Mouse (Mus musculus) brown adipose tissue, adult 24 weeks (tissue): ENCODE data around the gene Rpa1. TPM values are rescaled to one million over a fixed set of nuclear protein-coding genes. Genes with fewer than 3 reads are reported as not detected.
"Not testable (repeated sequence)": the region's sequence is repeated elsewhere in the genome, so short reads cannot be mapped to it uniquely, and the experiment has no call there.

ENCODE experiments used
- H3K27ac ChIP-seq: fragments of 200-500 bp; replicated peaks from 2 replicates; pipeline ENCODE4 v1.5.1; 2012; ENCODE audit warnings: low read depth, mild to moderate bottlenecking, low read length
- H3K4me1 ChIP-seq: fragments of 200-500 bp; 2 replicates; pipeline ENCODE4 v1.6.1; 2012; ENCODE audit warnings: low read length, mixed read lengths; ENCODE audit not compliant: control insufficient read depth, insufficient read depth, insufficient read length
- H3K4me3 ChIP-seq: fragments of 200-500 bp; 2 replicates; pipeline ENCODE4 v1.5.1; 2012; ENCODE audit warnings: low read depth, mild to moderate bottlenecking, low read length, moderate library complexity; ENCODE audit not compliant: insufficient read depth
- polyA plus RNA-seq: library from polyadenylated mRNA; stranded (reverse); fragments of >200 nt; gene quantifications from 2 replicates; pipeline ENCODE4 v1.2.4, GENCODE M21; 2012; ENCODE audit not compliant: missing spikeins, insufficient read depth, insufficient read length

Gene Rpa1
- 20.1 and 24.7 TPM in 2 replicates for polyA plus RNA-seq

DNA sequence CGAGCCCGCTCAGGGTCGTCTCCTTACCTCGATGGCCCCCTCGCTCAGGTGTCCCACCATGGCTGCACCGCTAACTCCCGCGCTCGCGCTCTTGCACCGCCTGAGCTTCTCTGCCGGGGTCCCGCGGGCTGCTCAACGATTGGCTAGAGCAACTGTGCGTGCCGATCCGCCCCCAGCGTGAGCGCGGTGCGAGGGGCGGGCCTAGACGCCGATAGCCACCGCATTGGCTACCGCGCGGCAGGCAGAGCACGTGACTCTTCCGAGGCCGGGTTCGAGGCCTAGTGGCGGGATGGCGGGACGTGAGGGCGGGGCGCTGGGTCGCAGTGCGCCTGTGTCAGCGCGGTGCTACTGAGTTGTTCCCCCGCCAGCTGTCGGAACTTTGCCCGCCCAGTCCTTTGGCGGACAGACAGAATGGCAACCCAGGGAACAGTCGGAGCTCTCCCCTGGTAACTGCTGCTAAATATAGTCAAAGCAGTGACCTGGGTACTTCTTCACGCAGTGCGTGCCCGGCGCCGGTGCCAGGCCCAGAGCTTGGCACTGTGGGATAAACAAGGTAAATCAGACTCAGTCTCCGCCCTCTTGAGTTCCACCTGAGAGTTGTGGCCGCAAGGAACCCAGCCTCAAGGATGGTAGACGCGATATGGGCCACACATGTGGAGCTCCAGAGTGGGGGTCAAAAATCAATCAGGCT lies at the start of gene Rpa1, which contains the start of gene Smyd4:
TSS of gene Rpa1 (minus strand) at position 126 of the 691 bp plus-strand sequence.
TSS of gene Smyd4 (plus strand) at position 235 of the 691 bp plus-strand sequence.
- Histone ChIP-seq H3K4me3 (peak within 1 kb of the TSS; percentile 78), H3K27ac (peak within 1 kb of the TSS; percentile 62), H3K4me1 (no peaks in the 10 kb centered on the region)

DNA sequence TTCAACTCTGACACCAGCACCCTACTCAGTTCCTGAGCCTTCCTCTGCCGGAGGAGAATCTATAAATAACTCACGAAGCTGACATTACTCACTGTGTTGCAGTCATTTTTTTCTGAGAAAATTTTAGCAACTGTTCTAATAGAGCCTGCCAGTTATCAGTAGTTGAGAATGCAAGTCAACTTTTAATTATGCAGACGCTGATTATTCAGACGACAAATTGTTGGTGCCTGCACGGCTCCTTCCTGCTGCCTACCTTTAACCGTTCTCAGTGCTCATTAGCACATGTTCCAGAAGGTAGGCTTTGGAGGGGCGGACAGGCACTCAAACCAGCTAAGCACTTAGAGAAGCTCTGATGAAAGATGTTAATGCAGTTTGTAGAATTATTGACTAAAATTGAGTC lies 49.3 kb upstream of the Rpa1 start:
- H3K4me1 ChIP-seq = no peaks in the 10 kb centered on the region
- no peak overlapping the region for H3K4me3 ChIP-seq
- H3K27ac ChIP-seq = no peak overlapping the region

DNA sequence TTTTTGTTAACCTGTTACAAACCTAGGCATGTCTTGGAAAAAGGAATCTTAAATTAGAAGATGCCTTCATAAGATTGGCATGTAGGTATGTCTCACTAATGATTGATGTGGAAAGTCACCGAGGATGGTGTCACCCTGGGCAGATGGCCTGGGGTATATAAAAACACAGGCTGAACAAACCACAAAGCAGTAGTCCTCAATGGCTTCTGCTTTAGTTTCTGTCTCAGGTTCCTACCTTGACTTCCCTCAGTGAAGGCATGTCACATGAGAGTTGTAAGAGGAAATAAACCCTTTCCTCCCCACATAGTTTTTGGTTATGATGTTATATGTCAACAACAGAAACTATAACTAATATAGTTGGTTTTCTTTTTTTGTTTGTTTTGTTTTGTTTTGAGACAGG lies 47.5 kb upstream of the Rpa1 start:
- Histone ChIP-seq H3K4me3 (no peak overlapping the region), H3K27ac (no peak overlapping the region), H3K4me1 (no peaks in the 10 kb centered on the region)

DNA sequence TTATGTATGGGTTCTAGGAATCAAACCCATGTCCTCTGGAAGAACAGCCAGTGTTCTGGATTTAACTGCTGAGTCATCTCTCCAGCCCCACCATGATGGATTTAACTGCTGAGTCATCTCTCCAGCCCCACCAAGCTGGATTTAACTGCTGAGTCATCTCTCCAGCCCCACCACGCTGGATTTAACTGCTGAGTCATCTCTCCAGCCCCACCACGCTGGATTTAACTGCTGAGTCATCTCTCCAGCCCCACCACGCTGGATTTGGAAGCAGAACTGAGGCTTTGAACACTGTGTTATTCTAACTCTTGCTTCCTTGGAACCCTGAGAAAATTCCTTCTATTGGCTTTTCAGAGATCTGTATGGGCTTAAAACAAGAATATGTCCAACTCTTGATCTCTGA lies 35.4 kb upstream of the Rpa1 start:
- not testable (repeated sequence) for H3K4me3 ChIP-seq, H3K4me1 ChIP-seq, H3K27ac ChIP-seq

DNA sequence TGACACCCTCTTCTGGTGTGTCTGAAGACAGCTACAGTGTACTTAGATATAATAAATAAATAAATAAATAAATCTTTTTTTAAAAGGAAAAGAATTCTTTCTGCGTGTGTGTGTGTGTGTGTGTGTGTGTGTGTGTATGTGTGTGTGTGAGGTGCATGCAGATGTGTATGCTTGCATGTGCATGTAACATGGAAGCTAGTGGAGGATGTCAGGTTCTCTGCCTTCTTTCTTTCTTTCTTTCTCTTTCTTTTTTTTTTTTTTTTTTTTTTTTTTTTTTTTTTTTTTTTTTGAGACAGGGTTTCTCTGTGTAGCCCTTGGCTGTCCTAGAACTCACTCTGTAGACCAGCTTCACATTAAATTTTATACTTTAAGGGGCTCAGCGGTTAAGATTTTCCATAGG lies 30.7 kb upstream of the Rpa1 start:
- H3K27ac ChIP-seq, H3K4me3 ChIP-seq, H3K4me1 ChIP-seq: not testable (repeated sequence)

DNA sequence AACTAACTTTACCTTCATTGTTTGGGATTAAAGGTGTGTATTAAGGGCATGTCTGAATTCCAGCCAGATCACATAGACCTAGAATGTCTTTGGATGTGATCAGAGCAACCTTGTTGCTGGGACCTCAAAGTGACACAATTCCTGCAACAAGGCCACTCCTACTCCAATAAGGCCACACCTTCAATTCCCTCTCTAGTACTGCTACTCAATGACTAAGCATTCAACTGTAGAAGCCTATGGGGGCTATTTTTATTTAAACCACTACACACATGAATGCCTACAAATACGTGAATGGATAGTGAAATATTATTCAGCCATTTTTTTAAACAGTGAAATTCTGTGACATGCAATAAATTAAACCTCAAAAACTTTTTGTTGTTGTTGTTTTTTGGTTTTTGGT lies 29.0 kb upstream of the Rpa1 start:
- Histone ChIP-seq H3K4me1 (no peaks in the 10 kb centered on the region), H3K4me3 (no peak overlapping the region), H3K27ac (no peak overlapping the region)

DNA sequence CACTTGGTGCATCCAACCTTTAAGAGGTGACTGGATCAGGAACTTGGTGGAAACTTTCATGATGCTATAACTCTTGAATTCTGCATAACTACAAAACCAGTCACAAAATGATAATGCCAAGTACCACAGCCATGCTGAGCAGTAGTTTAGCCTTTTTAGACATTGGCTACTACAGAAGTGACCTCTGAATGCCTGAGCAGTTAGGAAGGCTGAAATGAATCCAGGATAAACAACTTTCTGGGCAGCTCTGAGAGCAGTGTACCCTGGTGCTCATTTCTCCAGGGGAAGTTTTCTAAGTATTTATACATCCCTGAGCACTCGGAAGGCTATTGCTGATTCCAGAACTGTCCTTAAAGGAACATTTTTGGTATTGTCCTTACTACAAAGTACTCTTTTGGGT lies 7.4 kb upstream of the Rpa1 start:
- no peak overlapping the region for H3K27ac ChIP-seq
- no peaks in the 10 kb centered on the region for H3K4me1 ChIP-seq
- no peak overlapping the region for H3K4me3 ChIP-seq

DNA sequence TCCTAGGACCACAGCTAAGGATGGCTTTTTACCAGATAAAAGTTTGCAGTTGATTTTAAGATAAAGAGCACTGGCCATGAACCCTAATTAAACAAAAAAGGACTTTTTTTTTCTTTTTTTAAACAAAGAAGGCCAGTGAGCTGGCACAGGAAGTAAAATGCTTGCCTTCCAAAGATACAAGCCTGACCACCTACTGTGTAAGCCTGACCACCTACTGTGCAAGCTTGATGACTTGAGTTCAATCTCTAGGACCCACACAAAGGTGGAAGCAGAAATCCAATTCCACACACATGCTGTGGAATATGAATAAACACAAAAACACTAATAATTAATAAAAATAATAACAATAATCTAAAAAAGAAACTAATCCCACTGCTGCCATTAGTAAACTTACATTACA lies 3.1 kb upstream of the Rpa1 start:
- Histone ChIP-seq H3K4me3 (no peak overlapping the region), H3K4me1 (no peaks in the 10 kb centered on the region), H3K27ac (no peak overlapping the region)

DNA sequence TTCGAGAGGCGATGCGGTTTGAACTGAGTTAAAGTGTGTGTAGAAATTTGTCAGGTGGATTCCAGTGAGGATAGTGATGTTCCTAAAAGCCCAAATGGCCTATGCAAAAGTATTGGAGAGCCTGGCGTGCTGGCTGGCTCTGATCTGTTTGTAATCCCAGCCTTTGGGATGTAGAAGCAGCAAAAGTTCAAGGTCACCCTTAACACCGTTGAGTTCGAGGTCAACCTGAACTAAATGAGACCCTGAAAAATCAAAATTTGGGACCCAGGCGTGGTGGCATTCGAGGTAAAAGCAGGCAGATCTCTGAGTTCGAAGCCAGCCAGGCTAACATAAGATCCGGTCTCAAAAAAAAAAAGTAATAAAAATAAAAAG lies 752 bp upstream of the Rpa1 start:
- peak overlapping the region; percentile 62 for H3K27ac ChIP-seq

DNA sequence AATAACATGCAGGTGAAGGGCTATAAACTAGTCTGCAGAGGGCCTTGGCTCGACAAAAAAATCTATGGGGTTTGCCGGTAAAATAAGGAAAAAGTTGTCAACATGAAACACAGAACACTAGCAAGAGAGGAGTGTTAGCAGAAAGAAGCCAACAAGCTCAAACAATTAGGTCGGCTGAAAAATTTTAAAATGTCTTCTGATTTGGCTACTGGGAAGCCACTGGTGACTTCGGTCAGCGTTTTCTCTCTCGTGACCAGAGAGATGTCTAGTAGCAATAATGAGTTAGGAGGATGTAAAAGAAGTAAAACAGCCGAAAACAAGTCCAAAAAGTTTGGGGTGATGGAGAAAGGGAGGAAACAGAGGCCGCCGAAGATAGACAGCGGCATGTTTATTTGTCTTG lies 528 bp downstream of the Rpa1 start:
- peak overlapping the region; percentile 78 for H3K4me3 ChIP-seq
- H3K4me1 ChIP-seq = no peaks in the 10 kb centered on the region
- H3K27ac ChIP-seq = no peak overlapping the region

More for the DNA sequence above, 752 bp upstream of the Rpa1 start:
- peak overlapping the region; percentile 78 for H3K4me3 ChIP-seq
- H3K4me1 ChIP-seq = no peaks in the 10 kb centered on the region

DNA sequence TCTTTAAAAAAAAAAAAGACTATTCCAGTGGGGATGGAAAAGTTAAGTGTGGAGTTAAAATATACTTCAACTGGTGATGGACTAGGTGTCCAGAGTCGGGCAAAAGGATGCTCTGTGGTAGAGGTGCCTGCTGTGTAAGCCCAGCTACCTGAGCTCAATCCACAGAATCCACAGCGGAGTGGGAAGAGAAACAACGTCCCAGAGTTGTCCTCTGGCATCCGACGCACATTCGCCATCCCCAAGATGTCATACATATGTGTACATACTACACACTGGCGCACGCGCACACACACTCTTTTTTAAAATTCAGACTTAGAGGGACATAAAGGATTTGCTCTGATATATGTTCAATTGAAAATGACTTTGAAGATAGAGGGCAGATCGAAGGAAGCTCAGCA lies 937 bp downstream of the Rpa1 start:
- Histone ChIP-seq H3K27ac (no peak overlapping the region), H3K4me3 (peak overlapping the region; percentile 78), H3K4me1 (no peaks in the 10 kb centered on the region)

DNA sequence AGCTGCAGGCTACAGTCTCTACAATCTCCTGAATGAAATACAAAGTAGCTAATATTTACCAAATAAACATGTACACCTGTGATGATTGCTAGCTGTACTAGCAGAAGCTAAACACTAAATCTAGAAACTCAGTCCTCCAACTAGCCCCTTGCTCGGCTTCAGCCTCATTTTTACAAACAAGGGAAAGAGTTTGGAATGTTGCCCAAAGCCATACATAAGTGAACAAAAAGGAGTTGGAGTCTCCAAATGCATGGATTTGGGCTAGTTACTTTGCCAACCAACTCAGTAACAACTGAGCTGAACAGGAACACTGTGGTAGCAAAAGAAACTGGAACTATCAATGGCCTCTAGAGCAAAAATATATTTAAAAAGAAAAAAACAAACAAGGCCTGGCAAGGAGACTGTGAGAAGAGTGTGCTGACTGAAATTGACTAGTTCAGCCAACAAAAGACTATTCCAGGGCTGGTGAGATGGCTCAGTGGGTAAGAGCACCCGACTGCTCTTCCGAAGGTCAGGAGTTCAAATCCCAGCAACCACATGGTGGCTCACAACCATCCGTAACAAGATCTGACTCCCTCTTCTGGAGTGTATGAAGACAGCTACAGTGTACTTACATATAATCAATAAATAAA lies 1.5 kb downstream of the Rpa1 start:
- Histone ChIP-seq H3K27ac (no peak overlapping the region), H3K4me1 (no peaks in the 10 kb centered on the region), H3K4me3 (no peak overlapping the region)

DNA sequence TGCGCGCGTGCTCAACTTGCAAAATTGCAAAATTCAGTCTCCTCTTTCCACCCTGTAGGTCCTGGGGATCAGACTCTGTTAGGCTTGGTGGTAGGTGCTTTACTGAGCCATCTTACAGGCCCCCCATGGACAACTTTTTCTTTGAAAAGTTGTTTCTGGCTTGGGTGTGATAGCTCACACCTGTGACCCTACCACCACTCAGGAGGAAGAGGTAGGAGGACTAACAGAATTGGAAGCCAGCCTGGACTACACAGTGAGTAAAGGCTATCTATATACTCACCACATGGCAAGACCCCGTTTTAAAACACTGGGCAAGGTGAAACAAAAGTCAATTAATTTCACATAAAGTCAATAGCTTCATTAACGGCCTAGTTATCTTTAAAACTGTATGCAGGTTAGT lies 3.4 kb downstream of the Rpa1 start:
- H3K27ac ChIP-seq = no peak overlapping the region
- no peaks in the 10 kb centered on the region for H3K4me1 ChIP-seq
- H3K4me3 ChIP-seq = no peak overlapping the region

DNA sequence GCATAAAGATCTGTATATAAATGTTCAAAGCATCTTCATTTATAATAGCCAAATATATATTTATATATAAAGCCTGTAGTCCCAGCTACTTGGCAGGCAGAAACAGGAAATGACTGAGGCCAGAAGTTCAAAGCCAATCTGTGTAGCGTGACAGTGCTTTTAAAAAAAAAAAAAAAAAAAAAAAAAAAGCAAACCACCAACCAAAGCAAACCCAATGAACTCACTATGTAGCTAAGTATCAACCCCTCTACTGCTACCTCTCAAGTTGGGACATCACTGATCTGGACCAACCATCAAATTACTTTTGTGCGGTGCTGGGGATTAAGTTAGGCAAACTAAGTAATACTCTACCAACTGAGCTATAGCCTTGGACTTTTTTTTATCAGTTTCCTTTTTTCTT lies 4.0 kb downstream of the Rpa1 start:
- H3K4me3 ChIP-seq = no peak overlapping the region
- no peak overlapping the region for H3K27ac ChIP-seq
- no peaks in the 10 kb centered on the region for H3K4me1 ChIP-seq

DNA sequence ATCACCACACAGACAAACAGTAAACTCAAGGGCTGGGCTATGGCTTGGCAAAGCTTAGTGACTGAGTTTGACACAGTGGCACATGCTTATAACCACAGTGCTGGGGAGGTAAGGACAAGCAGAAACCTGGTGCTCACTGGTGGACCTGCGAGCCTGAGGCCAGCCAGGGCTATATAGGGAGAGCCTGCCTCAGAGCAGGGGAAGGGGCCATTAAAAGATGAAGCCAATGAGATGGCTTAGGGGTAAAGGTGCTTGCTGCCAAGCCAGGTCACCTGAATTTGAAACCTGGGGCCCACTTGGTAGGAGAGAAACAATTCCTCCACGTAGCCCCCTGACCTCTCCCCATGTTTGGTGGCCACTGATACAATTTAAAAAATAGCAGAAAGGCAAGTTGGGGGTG lies 5.0 kb downstream of the Rpa1 start:
- H3K27ac ChIP-seq = no peak overlapping the region
- no peaks in the 10 kb centered on the region for H3K4me1 ChIP-seq
- no peak overlapping the region for H3K4me3 ChIP-seq

DNA sequence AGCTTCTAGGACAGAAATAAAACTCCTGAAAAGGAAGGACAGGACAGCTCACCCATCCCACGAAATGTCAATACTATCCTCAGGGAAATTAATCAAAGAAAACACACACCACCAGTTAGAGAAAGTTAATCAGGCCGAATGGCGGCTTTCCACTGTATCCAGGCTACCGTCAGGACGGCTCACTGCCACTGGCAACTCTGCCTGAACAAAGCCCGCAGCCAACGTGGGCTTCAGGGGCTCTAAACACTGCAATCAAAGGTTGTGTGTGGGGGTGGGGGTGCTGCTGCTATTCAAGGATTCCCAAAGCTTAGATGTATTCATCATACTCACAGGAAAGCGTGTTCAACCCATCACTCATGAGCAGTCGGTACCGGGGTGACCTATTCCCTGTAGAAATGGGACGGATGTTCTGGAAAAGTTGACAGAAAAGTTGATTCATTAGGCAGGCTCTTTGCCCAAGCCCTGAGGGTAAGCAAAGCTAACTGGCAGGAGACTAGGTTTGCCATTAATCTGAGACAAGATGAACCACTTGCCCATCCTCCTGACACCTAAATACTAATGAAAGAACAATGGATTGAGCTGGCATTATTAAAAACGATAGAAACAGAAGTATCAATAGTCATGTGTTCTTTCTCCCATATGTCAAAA lies 7.3 kb downstream of the Rpa1 start:
- Histone ChIP-seq H3K4me1 (0 out of 2 replicates have a peak, but pooled peaks cover 3% of the 10 kb centered on the region), H3K27ac (no peak overlapping the region), H3K4me3 (no peak overlapping the region)
